Mouse (Mus musculus) adrenal gland, adult (tissue): Measurements from ENCODE around the gene Gcgr.

Experiments
- DNase-seq, 2 experiments: peaks; one replicate each; pipeline ENCODE4 v3.0.0; 2022 to 2023; ENCODE audit warnings: low spot score in 1 of 2; ENCODE audit not compliant: inconsistent age in 2 of 2

Gcgr gene

DNA sequence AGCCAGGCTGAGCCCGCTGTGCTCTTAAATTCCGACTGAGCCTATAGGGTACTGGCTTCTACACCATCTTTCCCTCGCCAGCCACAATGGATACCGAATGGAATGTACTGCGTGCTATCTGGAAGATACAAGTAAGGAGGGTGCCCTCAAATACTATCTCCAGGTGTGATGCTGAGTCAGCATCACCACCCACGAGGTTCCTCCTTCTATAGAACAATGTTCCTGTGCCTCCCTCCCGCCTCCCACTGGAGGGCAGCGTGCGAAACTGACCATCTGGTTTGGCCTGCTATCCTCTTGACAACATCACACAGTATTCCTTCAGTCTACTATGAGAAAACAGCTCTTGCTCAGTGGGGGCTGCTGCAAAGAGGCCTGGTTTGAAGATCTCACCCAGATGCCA lies 34.6 kb downstream of the Gcgr start:
- DNase-seq, result no peak

DNA sequence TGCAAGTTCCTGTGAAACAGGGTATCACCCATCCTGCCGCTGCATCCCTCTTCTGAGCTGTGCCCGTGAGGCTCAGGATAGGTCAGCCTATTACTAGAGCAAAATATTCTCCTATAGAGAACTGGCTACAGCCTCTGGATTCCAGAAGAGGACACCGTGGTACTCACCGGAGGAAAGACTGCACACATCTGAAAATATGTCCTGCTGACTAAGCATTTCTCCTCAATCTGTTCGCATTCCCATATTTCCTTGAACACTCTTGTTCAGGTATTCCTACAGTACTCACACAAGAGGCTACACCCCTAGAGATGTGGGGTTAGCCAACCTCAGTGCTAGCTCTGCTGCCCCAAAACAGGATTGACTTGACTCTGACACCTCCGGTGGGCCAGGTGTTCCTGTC lies 37.8 kb downstream of the Gcgr start:
- no peak for DNase-seq

DNA sequence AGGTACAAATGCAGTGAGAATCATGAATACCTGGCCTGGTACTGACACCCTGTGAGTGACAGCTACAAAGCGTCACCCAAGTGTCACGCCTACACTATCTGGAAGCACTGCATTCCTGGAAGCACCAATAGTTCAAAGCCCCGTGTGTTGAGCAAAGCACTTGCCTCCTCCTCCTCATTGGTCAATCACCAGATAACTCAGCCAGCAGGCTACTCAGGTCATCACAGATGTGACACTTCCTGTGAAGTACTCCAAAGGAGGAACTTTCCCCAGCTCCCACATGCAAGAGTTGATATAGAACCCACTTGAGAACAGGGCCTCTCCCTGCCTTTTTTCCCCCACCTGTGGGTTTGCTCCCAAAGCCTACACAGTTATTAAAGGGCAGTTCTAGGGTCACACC lies 40.6 kb downstream of the Gcgr start:
- no peak for DNase-seq

DNA sequence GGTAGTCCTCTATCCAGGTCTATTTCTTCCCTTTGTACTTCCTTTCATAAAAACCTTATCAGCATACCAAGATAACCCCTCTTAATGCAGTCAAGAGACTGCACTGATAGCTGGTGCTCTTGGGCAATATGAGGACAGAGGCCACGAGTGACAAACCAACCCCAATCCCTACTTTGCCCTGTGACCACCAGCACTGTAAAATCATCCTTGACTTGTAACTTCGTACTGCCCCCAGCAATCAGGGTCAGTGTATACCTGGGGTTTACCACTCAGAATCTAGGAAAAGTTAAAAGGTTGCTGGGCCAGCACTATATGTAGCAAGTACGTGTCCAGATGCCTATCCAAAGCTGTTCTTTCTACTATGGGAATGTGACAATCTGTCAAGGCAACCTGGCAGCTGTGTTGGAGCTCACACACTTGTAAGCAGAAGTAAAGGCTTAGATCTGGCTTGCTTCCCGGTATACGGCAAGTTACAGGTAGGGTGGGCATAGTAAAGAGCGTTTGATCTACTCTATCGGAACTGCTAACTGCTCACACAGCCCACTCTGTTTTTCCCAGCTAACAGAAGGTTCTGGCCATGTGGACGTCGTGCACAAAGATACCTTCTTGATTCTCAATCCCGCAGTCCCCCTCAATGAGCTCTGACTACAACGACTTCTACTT lies 41.4 kb downstream of the Gcgr start:
- DNase-seq, result peak in 1 of 2 experiments; percentile 60

DNA sequence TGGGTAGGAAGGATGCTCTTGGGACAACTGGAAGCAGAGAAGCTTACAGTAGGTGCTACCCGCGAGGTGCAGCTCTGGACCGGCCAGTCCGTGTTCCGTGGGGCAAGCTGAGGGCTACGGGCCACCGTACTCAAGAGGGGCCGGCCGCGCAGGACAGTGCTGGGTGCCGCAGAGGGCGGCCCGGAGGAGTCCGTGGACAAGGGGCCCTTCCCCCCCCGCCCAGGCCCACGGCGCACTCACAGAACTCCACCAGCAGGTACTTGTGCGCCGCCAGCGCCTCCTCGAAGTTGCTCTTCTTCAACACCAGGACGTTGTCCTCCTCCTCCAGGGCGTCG lies 41.9 kb downstream of the Gcgr start:
- no peak for DNase-seq

DNA sequence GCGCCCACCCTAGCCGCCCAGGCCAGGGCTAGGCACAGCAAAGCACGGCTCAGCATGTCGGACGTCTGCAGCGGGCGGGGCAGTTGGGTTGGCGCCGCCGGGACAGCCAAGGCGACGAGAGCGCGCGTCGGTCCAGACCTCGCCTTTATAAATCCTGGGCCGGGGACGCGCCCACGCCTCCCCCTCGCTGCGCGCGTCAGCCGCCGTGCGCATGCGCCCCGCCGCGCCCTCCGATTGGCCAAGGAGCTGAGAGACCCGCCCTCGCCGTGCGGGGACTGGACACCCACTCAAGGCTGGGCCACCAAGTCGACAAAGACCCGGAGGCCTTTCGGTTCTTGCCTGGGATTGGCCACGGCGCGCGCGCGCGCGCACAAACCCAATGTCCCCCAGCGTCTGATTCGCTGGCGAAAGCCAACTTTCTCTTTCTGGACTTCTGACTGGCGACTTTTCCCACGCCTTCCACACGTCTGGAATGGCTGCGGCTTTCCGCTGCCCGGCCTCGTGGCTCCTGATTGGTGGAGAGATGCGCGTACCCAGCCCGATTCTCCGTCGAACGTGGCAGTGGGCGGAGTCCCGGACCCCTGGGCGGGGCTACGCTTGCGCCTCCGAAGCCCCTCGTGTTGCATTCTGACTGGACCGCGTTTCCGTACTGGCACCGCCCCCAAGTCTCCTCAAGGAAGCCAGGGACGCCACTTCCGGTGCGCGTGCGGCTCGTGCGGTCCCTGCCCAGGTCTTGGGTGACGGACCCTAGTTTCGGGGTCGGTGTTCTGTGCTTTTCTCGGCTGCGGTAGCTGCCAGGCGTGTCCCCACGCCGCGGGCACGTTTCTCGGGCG lies 42.5 kb downstream of the Gcgr start, which contains the start of gene P4hb:
P4hb (minus strand) TSS at position 502 of the 833 bp plus-strand sequence.
- peak; percentile 100 for DNase-seq

DNA sequence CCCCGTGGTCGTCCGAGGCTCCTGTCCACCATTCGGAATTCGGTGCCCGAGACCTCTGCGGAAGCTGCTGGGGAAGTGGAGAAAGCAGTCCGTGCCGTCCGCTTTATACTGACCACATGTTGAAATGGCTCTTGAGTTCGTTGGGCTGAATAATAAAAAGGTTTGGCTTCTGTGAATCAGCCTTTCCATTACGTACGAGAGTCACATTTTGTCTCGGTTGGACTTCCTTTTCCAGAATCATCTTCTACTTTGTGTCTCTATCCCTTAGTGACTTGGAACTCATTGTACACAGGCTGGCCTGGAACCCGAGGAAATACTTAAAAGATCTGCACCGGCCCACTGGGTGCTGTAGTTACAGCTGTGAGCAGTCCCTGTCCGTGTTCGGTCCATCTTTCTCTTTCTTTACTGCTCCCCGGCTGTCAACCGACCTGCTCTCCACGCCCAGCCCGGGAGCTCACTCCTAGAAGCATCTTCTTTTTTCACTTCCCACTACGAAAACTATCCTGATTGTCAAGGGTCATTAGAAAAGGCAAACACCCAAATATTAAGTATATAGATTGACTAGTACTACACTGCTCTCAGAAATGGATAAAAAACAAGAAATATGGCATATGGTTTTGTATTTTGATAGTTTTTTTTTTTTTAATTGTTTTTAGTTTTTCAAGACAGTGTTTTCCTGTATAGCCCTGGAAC lies 43.2 kb downstream of the Gcgr start:
- no peak for DNase-seq

DNA sequence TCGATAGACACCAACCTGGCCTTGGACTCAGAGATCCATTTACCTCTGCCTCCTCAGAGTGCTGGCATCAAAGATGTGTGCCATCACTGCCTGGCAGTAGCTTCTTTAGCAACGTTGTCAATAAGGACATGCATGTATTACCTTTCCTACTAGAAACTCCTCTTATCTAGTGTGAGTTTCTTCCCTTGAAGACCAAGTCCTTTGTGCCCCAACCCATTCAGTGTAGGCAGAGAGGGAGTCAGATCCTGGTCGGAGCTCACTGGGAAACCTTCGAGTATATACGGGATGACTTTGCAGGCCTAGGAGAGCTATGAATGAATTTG lies 43.7 kb downstream of the Gcgr start:
- peak in 1 of 2 experiments; percentile 30 for DNase-seq

DNA sequence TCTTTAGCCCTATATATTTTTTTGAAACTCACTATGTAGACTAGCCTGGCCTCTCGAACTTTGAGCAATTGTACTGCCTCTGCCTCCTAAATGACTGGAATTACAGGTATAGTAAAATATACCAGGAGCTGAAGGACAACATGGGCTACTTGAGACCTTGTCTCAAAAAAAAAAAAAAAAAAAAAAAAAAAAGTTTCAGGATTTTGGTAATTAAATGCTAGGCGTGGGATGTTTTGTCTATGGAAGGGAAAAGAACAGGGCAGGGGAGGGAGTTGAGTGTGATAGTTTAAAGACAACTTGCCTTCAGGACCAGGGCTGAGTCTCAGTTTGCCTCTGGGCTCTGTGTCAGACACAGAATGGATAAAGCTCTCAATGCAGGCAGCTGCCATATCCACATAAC lies 44.5 kb downstream of the Gcgr start:
- no peak for DNase-seq

DNA sequence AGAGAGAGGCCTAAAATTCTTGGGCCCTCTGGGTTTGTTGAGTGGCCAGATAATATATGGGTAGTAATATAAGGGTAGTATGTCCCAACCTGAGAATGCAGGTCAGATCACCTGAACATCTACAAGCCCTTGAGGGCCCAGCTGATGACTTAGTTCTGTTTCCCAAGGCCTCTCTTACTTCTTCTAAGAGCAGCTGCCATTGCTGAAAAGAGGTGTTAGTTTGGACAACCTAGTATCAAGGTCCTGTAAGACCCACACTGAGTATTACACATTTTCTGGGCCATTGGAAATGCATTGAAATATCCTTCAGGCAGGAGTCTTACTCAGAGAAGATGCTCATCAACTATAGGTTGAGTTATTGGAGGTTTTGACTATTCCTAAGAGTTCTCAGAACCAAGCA lies 45.4 kb downstream of the Gcgr start:
- DNase-seq, result no peak

DNA sequence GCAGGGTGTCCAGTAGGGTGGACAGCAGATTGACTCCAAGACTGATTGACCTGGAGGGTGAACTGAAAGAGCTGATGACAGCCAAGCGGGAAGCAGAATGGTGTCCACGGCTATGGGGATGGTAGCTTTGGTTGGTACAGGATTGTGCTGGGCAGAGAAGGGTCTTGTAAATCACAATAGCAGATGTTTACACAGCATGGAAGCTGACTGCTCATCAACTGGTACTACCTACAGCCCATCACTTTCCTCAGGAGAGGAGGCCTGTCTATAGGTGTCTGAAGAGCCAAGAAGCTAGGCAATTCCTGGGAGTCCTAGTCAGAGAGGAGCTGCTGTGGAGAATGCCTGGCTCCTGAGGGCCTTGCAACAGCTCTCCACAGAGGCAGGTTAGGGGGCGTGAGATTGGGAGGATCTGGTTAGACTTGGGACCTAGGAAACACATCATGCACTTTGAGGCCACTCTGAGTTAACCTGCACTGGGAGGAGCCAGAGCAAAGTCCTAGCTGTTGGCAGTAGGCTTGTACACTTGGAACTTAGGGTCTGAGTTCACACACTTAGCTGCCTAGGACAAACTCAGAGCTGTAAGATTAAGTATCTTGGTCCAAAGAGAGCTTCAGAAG lies 46.0 kb downstream of the Gcgr start:
- no peak for DNase-seq

DNA sequence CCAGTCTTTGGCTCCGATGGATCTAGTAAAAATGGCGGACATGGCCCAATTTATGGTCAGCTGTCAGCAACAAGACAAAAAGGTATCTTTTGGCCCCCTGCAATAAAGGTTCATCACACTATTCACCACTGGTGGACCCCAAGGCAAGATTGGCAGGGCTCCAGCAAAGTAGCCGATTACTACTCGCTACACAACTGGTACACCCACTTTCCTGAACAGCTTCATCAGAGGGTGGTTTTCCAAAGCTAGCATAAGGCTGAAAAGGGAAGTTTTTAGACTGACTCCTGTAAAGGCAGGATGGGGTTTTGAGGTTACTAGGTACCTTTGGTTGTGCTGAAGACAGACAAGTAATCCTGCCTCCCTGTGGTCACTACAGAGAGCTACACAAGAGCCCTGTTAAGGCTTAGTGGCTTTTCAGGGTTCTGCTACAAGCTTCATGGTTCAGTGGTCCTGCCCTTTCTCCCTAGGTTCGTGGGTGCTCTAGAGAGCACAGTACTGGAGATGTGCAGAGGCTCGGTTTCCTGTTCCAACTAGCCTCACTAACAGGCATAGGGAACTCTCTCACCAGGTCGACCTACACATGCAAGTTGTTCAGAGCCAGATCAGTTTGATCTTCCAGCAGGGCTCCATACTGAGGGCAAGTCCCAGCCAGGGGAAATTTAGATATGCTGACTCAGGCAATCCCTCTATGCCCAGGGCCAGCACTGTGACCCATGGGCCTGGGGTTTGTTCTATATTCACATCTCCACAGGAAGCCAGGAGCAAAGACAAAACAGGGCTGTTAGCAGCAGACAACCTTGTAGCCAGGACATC lies 46.9 kb downstream of the Gcgr start:
- DNase-seq, result peak in 1 of 2 experiments; percentile 68

DNA sequence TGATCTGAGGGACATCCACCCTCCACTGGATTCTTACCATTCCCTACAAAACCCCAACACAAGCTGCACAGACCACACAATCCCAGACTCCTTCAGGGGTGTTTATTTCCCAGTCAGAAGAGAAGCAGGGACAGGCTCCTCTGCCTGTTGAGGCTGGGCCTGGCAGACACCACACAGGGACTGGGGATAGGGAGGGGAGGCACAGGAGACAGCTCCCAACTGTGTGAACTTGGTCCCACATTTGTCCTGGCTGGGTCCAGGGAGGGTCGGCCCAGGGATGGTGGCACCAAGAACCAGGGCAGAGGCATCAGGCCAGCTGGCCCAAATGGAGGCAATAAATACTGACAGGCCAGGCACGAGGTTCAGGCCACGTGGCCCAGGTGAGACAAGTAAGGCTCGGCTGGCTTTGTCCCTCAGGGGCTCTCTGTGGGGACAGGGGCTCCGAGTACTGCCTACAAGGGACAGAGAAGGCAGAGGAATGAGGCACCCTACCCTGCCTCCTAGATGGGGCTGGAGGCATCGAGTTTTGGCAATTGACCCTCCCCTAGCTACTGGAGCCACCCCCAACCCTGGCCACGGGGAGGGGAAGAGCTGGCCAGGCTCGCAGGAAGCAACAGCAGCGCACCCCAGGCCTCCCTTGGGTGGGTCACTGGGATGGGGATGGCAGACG lies 47.7 kb downstream of the Gcgr start:
- DNase-seq, result peak in 1 of 2 experiments; percentile 45

DNA sequence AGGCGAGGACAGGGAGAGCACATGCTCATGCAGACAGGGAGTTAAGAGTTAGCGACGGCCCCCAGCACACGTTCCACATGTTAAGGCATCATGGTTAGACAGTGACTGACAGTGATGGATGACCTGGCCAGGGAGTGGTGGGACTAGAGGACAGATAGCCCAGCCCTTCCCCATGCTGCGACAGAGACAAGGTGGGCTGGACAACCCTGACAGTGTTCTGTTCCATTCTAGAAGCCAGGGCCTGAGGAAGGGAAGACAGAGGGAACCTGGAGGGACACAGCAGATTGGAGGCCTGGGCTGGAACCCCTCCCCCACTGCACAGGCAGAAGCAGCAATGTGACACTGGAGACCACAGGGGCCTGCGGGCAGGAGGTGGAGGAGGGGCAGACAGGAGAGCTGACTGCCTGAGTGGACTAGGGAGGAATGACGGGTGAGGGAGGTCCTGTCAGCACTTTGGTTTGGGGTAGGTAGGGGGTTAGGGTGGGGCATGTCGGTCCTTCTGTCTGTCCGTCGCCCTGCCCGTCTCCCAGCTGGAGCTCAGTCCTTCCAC lies 48.3 kb downstream of the Gcgr start:
- DNase-seq, result peak in 1 of 2 experiments; percentile 39

DNA sequence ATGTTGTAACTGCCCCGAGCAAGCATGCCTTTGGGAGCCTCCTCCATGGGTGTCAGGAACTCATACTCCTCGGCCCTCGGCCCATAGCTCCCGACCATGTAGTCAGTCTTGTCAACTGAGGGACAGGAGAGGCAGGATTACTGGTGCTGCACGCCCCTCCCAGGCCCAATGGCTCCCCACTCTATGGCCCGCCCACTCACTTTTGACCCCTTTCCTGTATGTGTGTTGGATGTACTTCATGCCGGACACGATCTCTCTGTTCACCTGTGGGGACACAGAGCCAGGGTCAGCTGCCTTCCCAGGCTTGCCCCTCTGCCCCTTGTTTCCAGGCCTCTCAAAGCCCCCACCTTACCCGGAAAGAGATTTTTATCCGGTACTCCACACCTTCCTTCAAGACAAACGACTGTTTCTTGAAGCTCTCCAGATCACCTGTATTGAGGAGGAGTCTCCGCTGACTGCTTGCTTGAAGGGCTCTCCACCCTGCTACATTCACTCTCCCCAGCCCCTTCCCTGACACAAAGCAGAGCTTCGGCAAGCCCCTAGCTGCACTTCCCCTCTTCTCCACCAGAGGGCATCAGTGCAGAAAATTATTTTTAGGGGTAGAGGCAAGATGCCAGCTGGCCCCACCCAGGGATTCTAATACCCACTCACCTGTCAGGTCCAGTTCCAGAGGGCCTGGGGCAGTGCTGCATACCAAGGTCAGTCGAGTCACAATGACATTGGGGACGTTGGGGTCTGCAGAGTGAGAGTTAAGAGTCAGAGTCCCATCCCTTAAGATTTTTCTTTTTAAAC lies 49.0 kb downstream of the Gcgr start:
- peak; percentile 68 to 90 for DNase-seq

DNA sequence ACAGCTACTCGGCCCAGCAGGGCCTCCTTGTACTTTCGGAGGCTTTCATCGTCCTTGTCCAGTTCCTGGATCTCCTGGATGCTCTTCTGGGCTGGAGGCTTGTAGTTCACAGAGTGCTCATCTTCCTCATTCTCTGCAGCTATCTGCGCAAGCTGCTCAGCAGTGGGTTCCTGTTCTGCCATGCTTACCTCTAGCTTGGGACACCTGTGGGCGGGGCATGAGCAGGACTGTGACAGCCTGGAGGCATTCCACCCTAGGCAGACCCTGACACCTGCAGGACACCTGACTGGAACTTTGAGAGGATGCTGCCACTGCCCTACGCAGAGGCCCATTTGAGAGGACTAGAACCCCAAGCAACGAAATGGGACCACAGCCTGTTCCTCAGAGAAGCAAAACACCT lies 49.7 kb downstream of the Gcgr start:
- peak; percentile 39 to 63 for DNase-seq

DNA sequence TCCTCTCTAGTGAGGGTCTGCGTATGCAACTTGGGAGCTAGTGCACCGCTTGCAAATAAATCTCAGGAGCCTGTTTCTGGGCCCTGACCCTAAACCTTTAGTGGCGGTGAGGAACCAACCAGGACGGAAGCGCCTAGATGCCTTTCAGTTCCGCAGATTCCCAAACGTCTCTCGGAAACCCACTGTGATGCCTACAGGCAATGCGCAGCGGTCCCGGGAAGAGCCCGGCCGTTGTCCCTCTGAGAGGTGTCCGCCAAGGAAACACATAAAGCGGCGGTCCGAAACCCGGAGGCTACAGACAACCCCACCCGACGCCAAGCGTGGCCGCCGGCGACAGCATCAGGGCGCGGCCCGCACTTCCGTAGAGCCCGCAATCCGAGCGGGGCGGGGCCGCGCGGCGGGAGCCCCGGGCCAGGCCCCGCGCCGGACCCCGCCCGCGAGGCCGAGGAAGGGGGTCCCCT lies 50.4 kb downstream of the Gcgr start:
- peak; percentile 50 to 81 for DNase-seq

DNA sequence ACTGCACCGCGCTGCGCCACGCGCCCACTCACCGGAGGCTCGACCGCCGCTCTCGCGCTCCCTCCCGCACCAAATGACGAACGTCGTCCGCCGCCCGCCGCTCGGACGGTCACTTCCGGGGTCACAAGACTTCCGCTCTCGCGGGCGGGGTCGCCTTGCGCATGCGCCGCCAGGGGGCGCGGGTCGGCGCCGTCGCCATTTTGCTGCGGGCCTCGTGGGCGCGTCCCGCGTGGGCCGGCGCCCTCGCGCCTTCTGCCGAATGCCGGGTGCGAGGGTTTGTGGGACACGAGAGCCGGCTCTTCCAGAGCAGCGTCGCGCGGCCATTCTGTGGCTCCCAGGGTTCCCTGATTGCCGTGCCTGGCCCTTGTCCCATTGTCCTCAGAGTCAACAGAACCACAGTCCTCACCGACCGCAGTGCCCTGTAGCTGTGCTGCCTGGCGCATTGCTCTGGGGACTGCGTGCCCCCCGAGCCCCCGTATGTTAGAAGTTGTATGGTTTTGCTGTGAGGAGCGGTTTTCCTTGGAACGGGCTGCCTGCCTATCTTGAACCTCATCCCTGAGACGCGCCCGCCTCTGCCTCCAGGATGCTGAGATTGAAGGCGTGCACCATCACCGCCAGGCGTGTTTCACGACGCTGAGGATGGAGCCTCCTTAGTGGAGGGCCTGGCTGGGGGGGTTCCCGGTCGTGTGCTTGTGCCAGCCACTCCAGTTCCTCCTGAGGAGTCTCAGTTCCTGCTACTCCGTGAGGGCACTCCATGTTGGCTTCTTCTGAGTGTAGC lies 51.2 kb downstream of the Gcgr start, which contains the start of gene Arhgdia:
Arhgdia (minus strand) TSS at position 135 of the 778 bp plus-strand sequence.
- peak; percentile 91 to 96 for DNase-seq
